Mouse (Mus musculus) myocyte (in vitro differentiated cells): ENCODE data around the gene Lman2.

Source experiments
- CEBPB ChIP-seq: IDR thresholded peaks from 2 replicates; pipeline ENCODE4 v1.6.1; 2011; ENCODE audit warnings: mild to moderate bottlenecking, moderate library complexity; ENCODE audit not compliant: poor library complexity, insufficient read depth, severe bottlenecking
- E2F4 ChIP-seq: IDR thresholded peaks from one replicate; pipeline ENCODE4 v1.6.1; 2011; ENCODE audit warnings: mild to moderate bottlenecking, control low read depth, moderate library complexity; ENCODE audit not compliant: insufficient read depth
- MAX ChIP-seq: IDR thresholded peaks from one replicate; pipeline ENCODE4 v1.6.1; 2011; ENCODE audit warnings: low read depth, mild to moderate bottlenecking, control low read depth
- MYOD1 ChIP-seq, 3 experiments: IDR thresholded peaks; one replicate each; pipeline ENCODE4 v1.6.1; 2011; ENCODE audit warnings: control low read depth in 2 of 3, low read depth in 2 of 3, mild to moderate bottlenecking in 2 of 3, moderate library complexity in 1 of 3; ENCODE audit not compliant: insufficient read length in 2 of 3, control insufficient read depth in 1 of 3
- MYOG ChIP-seq, 3 experiments: IDR thresholded peaks; one replicate each; pipeline ENCODE4 v1.6.1; 2011; ENCODE audit warnings: control low read depth in 2 of 3, low read depth in 2 of 3, mild to moderate bottlenecking in 2 of 3; ENCODE audit not compliant: insufficient read length in 2 of 3, control insufficient read depth in 1 of 3, insufficient read depth in 1 of 3
- POLR2A ChIP-seq: IDR thresholded peaks from one replicate; pipeline ENCODE4 v1.6.1; 2011; ENCODE audit warnings: low read depth, mild to moderate bottlenecking, control low read depth, moderate library complexity; ENCODE audit not compliant: insufficient read length
- POLR2AphosphoS2 ChIP-seq: IDR thresholded peaks from one replicate; pipeline ENCODE4 v1.6.1; 2011; ENCODE audit warnings: low read depth, control low read depth; ENCODE audit not compliant: insufficient read length
- REST ChIP-seq: IDR thresholded peaks from one replicate; pipeline ENCODE4 v1.6.1; 2011; ENCODE audit warnings: mild to moderate bottlenecking, control low read depth, moderate library complexity; ENCODE audit not compliant: insufficient read depth, insufficient read length
- SRF ChIP-seq: IDR thresholded peaks from one replicate; pipeline ENCODE4 v1.6.1; 2011; ENCODE audit warnings: low read depth; ENCODE audit not compliant: control insufficient read depth, insufficient read length
- TCF12 ChIP-seq: IDR thresholded peaks from one replicate; pipeline ENCODE4 v1.6.1; 2011; ENCODE audit warnings: mild to moderate bottlenecking, control low read depth; ENCODE audit not compliant: poor library complexity, insufficient read depth, severe bottlenecking
- TCF3 ChIP-seq: IDR thresholded peaks from one replicate; pipeline ENCODE4 v1.6.1; 2011; ENCODE audit warnings: low read depth, control low read depth; ENCODE audit not compliant: insufficient read length
- USF1 ChIP-seq: IDR thresholded peaks from one replicate; pipeline ENCODE4 v1.6.1; 2011; ENCODE audit warnings: low read depth, mild to moderate bottlenecking, control low read depth, moderate library complexity

DNA sequence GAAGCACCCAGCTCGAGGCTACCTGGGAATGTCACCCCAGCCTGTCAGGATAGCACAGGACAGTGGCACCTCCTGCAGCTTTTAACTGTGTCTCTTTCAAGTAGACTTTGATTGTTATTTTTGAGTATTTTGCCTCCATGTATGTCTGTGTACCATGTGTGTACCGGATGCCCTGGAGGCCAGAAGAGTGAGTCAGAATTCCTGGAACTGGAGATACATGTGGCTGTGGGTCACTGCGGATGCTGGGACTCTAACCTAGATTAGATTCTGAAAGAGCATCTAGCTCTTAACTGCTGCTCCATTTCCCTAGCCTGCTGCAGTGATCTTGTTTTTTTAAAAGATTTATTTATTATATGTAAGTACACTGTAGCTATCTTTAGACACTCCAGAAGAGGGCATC is 30.3 kb downstream of the Lman2 start:
- TF ChIP-seq POLR2A: no peak
- no peak for TF ChIP-seq MYOG (IDR thresholded peaks at IDR 0.05; ENCODE audit: control insufficient read depth in 1 of 3, insufficient read depth in 1 of 3, insufficient read length in 2 of 3, low read depth in 2 of 3)
- no peak for TF ChIP-seq USF1
- TF ChIP-seq MAX: no peak
- no peak for TF ChIP-seq TCF12
- TF ChIP-seq POLR2AphosphoS2: no peak
- no peak for TF ChIP-seq REST
- no peak for TF ChIP-seq TCF3
- no peak for TF ChIP-seq CEBPB
- TF ChIP-seq E2F4: no peak
- no peak for TF ChIP-seq MYOD1 (IDR thresholded peaks at IDR 0.05; ENCODE audit: control insufficient read depth in 1 of 3, insufficient read length in 2 of 3, low read depth in 2 of 3)
- no peak for TF ChIP-seq SRF
